Mouse (Mus musculus) heart, embryonic 15.5 days (tissue): ENCODE data around the gene Ampd2. TPM values are rescaled to one million over a fixed set of nuclear protein-coding genes. Genes with fewer than 3 reads are reported as not detected.
A peak's percentile ranks its signal among the peaks of the same experiment; 100 is the strongest.

Experiments
- ATAC-seq: fragments of 200-750 bp; cut with Nextera tagmentation; replicated peaks from 2 replicates; pipeline ENCODE4 v1.8.0; 2017; ENCODE audit warnings: low read depth, moderate TSS enrichment; ENCODE audit not compliant: insufficient number of reproducible peaks, insufficient read depth, low FRiP score
- H3K27ac ChIP-seq: fragments of 300-500 bp; sonication (generic); 2 replicates; pipeline ENCODE4 v1.5.1; 2015; ENCODE audit warnings: mild to moderate bottlenecking, inconsistent platforms
- H3K27me3 ChIP-seq: fragments of 300-500 bp; sonication (generic); 2 replicates; pipeline ENCODE4 v1.6.1; 2015; ENCODE audit warnings: inconsistent platforms
- H3K36me3 ChIP-seq: fragments of 300-500 bp; sonication (generic); 2 replicates; pipeline ENCODE4 v1.6.1; 2015; ENCODE audit warnings: mild to moderate bottlenecking, inconsistent platforms
- H3K4me1 ChIP-seq: fragments of 300-500 bp; sonication (generic); replicated peaks from 2 replicates; pipeline ENCODE4 v1.6.1; 2015; ENCODE audit warnings: inconsistent platforms
- H3K4me2 ChIP-seq: fragments of 300-500 bp; sonication (generic); 2 replicates; pipeline ENCODE4 v1.6.1; 2015; ENCODE audit warnings: inconsistent platforms, mild to moderate bottlenecking, moderate library complexity
- H3K4me3 ChIP-seq: fragments of 300-500 bp; sonication (generic); 2 replicates; pipeline ENCODE4 v1.5.1; 2015; ENCODE audit warnings: mild to moderate bottlenecking, inconsistent platforms
- H3K9ac ChIP-seq: fragments of 300-500 bp; sonication (generic); 2 replicates; pipeline ENCODE4 v1.6.1; 2015; ENCODE audit warnings: mild to moderate bottlenecking, inconsistent platforms
- H3K9me3 ChIP-seq: fragments of 300-500 bp; sonication (generic); replicated peaks from 2 replicates; pipeline ENCODE4 v1.6.1; 2016; ENCODE audit warnings: inconsistent platforms
- WGBS: fragments of 180-500 bp; shearing (Covaris S2); methylation state at CpG from one replicate; pipeline ENCODE4 v1.1.7; 2015; ENCODE audit warnings: mixed read lengths; 5-methylcytosine and 5-hydroxymethylcytosine counted together
- polyA plus RNA-seq: library from polyadenylated mRNA; unstranded; fragments of >200 nt; fragmentation: Nextera tagmentation; extraction: Ambion mirVana; gene quantifications from 2 replicates; pipeline ENCODE4 v1.2.1, GENCODE M21; 2015

Ampd2 gene
- polyA plus RNA-seq, 1 experiment from 2014 or later, result 22.5 TPM

DNA sequence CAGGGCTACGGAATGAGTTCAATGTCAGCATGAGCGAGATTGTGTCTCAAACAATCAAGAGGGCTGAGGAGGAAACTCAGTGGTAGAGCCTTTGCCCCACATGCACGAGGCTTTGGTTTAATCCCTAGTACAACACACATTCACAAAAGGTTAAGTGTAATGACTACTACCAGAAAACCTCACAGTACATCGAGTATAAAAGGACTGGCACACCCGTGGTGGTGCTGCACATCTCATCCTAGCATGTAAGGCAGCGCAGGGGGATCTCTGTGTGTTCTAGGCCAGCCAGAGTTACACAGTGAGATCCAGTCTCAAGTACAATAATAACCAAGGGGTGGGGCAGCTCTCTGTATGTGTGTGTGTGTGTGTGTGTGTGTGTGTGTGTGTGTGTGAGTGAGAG, 31.0 kb upstream of the Ampd2 start:
- ATAC-seq, result no peak
- no peak overlapping the region for H3K4me3 ChIP-seq
- no peak overlapping the region for H3K9ac ChIP-seq
- WGBS, result 93% methylated on average over 6 of the region's 6 CpGs
- H3K36me3 ChIP-seq, result peaks cover 51% of the 10 kb centered on the region
- no peaks in the 10 kb centered on the region for H3K27me3 ChIP-seq
- H3K4me2 ChIP-seq, result no peak overlapping the region
- no peaks in the 10 kb centered on the region for H3K4me1 ChIP-seq
- H3K9me3 ChIP-seq, result no peaks in the 10 kb centered on the region
- no peak overlapping the region for H3K27ac ChIP-seq

DNA sequence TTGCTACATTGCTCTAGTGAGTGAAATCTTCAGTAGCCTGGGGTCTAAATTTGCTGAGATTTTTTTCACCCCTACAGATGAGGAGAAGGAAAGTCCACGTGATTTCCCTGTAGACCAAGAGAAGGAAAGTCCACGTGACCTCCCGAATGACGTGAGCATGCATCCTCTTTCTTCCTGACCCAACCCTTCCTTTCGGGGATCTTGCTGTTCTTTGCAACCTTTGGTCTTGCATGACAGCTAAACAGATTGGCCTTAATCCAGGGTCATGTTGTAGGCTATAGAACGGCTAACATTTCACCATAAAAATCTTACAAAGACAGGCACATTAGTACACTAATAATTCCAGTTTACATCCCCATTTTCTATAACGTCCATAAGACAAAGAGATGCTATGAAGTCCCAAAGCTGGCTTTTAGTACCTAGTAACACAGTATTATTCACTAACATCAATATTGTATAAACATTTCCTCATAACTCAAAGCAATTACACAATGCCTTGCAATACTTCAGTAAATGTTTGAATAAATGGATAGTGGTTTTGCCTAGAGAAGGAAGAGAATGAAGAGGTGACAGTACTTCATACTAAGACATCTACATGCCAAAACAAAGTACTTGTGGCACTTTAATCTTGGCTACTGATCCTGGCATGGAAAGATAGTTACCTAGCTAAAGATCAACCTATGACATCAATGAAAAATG, 27.3 kb upstream of the Ampd2 start:
- H3K27ac ChIP-seq, result no peak overlapping the region
- no peak overlapping the region for H3K4me3 ChIP-seq
- no peaks in the 10 kb centered on the region for H3K4me1 ChIP-seq
- H3K9me3 ChIP-seq, result no peaks in the 10 kb centered on the region
- no peak overlapping the region for H3K9ac ChIP-seq
- H3K4me2 ChIP-seq, result no peak overlapping the region
- ATAC-seq, result no peak
- H3K36me3 ChIP-seq, result peaks cover 66% of the 10 kb centered on the region
- 82% methylated on average over 7 of the region's 7 CpGs for WGBS
- H3K27me3 ChIP-seq, result no peaks in the 10 kb centered on the region

DNA sequence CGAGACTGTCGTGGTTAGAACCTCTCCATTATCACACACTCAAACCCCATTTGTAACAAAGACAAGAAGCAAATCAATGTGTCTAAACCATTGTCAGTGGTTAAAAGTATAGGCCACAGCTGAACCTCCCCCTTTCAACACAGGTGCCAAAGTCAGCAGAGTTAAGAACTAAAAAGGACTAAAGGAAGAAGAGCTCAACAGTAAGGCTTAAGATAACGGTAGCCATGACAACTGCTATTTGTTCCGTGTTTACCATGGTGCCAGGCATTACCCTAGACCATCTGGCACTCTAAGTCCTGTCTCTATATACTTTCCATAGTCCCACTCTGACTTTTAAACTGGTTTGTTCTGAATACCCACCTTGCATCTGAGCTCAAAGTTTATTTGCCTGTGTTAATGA, 26.2 kb upstream of the Ampd2 start:
- 69% methylated on average over 4 of the region's 4 CpGs for WGBS
- Histone ChIP-seq H3K27ac (no peak overlapping the region), H3K4me3 (no peak overlapping the region), H3K4me2 (no peak overlapping the region), H3K36me3 (peaks cover 69% of the 10 kb centered on the region), H3K9me3 (no peaks in the 10 kb centered on the region), H3K4me1 (no peaks in the 10 kb centered on the region), H3K27me3 (no peaks in the 10 kb centered on the region), H3K9ac (no peak overlapping the region)
- ATAC-seq, result no peak

DNA sequence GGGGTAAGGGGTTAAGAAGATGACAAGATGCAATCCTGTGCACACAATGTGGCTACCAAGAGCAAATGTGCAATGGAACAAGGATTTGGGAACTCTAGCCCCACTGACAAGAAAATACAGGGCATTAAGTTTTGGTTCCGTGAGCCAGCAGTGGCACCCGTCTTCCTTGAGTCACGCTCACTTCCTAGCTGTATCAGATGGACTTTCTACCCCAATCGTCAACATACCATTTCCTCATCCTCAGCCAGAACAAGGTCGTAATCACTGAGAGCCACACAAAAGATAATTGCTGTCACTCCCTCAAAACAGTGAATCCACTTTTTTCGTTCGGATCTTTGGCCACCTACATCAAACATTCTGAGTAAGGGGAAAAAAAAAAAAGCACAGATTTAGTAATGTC, 25.8 kb upstream of the Ampd2 start:
- no peak overlapping the region for H3K4me3 ChIP-seq
- no peak for ATAC-seq
- H3K27me3 ChIP-seq, result no peaks in the 10 kb centered on the region
- H3K4me2 ChIP-seq, result no peak overlapping the region
- H3K9ac ChIP-seq, result no peak overlapping the region
- no peak overlapping the region for H3K27ac ChIP-seq
- 68% methylated on average over 7 of the region's 7 CpGs for whole genome bisulfite sequencing
- H3K9me3 ChIP-seq, result no peaks in the 10 kb centered on the region
- no peaks in the 10 kb centered on the region for H3K4me1 ChIP-seq
- peaks cover 66% of the 10 kb centered on the region for H3K36me3 ChIP-seq

DNA sequence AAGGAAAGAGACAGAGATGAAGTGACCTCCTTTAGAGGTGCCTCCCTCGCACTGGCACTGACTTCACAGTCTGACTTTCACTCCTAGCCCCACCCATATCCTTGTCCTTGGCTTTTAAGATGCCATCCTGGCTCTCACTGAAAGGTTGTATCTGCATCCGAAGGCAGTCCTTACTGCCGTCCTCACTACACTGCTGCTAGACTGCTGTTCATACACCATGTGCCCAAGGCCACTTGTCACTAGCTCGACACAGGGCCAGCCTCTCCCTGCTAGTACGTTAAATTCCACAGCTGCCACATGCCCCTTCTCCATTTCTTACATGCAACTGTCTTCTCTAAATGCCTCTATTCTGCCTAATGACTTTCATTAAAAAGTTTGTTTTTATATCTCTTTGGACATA, 24.9 kb upstream of the Ampd2 start:
- Histone ChIP-seq H3K27ac (no peak overlapping the region), H3K9me3 (no peaks in the 10 kb centered on the region), H3K4me1 (peaks cover 1% of the 10 kb centered on the region), H3K4me2 (no peak overlapping the region), H3K9ac (no peak overlapping the region), H3K4me3 (no peak overlapping the region), H3K36me3 (peaks cover 64% of the 10 kb centered on the region), H3K27me3 (no peaks in the 10 kb centered on the region)
- no peak for ATAC-seq
- 82% methylated on average over 5 of the region's 5 CpGs for WGBS

DNA sequence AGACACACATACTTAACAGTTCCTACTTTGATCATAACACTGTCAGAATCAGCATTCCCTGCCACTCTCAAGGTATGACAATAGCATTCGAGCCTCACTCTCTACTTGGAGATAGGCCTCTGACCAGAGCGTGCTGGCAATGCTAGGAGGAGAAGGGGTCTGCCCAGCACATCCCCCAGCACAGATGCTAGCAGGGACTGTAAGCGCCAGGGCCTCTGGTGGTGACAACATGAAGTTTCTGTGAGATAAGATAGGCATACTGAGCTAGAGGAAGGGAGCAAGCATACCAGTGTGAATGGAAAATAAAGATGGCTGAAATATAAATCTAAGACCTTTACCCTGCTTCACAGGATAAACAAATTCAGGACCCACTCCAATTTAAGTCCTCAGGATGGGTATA, 18.8 kb upstream of the Ampd2 start:
- H3K4me2 ChIP-seq, result no peak overlapping the region
- H3K27ac ChIP-seq, result peak overlapping the region; percentile 34
- no peak overlapping the region for H3K4me3 ChIP-seq
- no peaks in the 10 kb centered on the region for H3K27me3 ChIP-seq
- H3K9me3 ChIP-seq, result no peaks in the 10 kb centered on the region
- H3K36me3 ChIP-seq, result peaks cover 31% of the 10 kb centered on the region
- peak; percentile 69; the same call in 1 of the 2 replicates for ATAC-seq
- 30% methylated on average over 3 of the region's 3 CpGs for WGBS
- no peak overlapping the region for H3K9ac ChIP-seq
- H3K4me1 ChIP-seq, result peaks cover 12% of the 10 kb centered on the region

DNA sequence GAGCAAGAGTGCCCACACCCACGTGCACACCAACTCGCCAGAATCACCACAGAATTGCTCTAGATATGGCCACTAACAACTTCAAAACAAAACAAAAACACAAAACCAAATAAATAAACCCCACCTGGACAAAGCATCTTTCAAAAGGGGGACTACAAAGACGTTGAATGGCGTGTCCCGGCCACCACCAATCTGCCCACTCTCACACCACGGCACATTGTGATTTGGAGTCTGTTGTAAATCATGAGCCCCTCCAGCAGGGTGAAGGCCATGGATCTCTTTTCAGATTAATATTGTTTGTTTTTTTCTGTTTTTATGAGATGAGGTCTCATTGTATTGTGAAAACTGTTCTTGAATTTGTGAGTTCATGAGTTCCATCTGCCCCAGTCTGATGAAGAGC, 15.6 kb upstream of the Ampd2 start:
- H3K27ac ChIP-seq, result no peak overlapping the region
- peaks cover 4% of the 10 kb centered on the region for H3K36me3 ChIP-seq
- ATAC-seq, result no peak
- H3K9me3 ChIP-seq, result no peaks in the 10 kb centered on the region
- H3K4me2 ChIP-seq, result no peak overlapping the region
- H3K4me1 ChIP-seq, result peaks cover 12% of the 10 kb centered on the region
- H3K27me3 ChIP-seq, result no peaks in the 10 kb centered on the region
- 85% methylated on average over 6 of the region's 6 CpGs for WGBS
- H3K9ac ChIP-seq, result no peak overlapping the region
- H3K4me3 ChIP-seq, result no peak overlapping the region

DNA sequence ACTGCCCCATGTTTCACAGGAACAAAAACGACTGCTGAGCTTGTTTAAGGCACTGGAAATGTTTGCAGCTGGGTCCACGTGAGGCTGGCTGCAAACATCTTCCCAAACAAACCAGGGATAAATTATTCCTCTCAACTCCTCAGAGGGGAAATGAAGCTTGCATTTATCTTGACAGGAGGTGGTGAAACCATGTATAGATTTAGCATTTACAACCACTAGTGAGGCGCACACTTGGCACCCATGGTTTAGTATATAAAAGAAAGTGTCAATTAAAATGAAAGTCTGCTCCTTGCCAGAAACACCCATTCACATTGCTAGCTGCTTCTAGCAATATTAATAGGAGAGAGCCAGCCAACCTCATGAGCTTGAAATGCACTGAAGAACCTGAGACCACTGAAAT, 15.1 kb upstream of the Ampd2 start:
- no peak overlapping the region for H3K4me3 ChIP-seq
- H3K4me1 ChIP-seq, result peaks cover 15% of the 10 kb centered on the region
- 44% methylated on average over 3 of the region's 3 CpGs for WGBS
- no peak overlapping the region for H3K4me2 ChIP-seq
- H3K9ac ChIP-seq, result no peak overlapping the region
- no peaks in the 10 kb centered on the region for H3K9me3 ChIP-seq
- no peak for ATAC-seq
- H3K27ac ChIP-seq, result no peak overlapping the region
- H3K27me3 ChIP-seq, result no peaks in the 10 kb centered on the region
- peaks cover 4% of the 10 kb centered on the region for H3K36me3 ChIP-seq

DNA sequence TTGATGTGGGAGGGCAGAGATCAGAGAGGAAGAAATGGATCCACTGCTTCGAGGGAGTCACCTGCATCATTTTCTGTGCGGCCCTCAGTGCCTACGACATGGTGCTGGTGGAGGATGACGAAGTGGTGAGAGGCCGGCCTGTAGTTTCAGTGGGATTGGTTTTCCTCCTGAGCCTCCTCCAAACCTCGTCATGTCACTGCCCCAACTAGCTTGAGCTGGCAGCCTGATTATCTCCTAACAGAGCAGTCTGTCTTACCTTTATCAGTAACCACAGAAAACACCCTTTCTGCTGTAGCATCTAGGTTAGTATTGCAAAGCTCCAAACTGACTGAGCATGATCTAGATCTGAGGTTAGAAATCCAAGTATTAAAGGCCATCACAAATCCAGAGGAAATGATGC, 11.9 kb upstream of the Ampd2 start:
- Histone ChIP-seq H3K36me3 (no peaks in the 10 kb centered on the region), H3K4me3 (no peak overlapping the region), H3K9ac (no peak overlapping the region), H3K27ac (no peak overlapping the region), H3K9me3 (no peaks in the 10 kb centered on the region), H3K27me3 (no peaks in the 10 kb centered on the region), H3K4me1 (peaks cover 10% of the 10 kb centered on the region; the same call in 1 of the 2 replicates), H3K4me2 (no peak overlapping the region)
- WGBS, result 61% methylated on average over 6 of the region's 6 CpGs
- no peak for ATAC-seq

DNA sequence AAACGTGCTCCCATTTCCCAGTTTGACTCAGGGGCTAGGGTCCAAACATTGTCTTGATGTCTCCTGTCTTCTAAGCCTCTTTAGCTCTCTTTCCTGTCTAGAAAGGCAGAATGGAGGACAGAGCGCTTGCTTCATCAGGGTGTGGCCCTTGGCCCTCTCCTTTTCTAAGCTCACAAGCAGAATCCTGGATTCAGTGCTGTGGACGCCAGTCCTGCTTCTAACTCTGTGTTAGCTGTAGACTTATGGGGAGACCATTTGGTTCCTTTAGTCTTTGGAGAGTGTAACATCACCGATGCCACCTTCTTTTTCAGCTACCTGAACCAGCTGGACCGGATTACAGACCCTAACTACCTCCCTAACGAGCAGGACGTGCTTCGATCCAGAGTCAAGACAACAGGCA, 11.2 kb upstream of the Ampd2 start:
- no peak for ATAC-seq
- H3K4me2 ChIP-seq, result no peak overlapping the region
- H3K9me3 ChIP-seq, result no peaks in the 10 kb centered on the region
- no peak overlapping the region for H3K27ac ChIP-seq
- no peaks in the 10 kb centered on the region for H3K27me3 ChIP-seq
- H3K4me1 ChIP-seq, result peaks cover 10% of the 10 kb centered on the region; the same call in 1 of the 2 replicates
- H3K4me3 ChIP-seq, result no peak overlapping the region
- H3K36me3 ChIP-seq, result no peaks in the 10 kb centered on the region
- WGBS, result 88% methylated on average over 8 of the region's 8 CpGs
- no peak overlapping the region for H3K9ac ChIP-seq

DNA sequence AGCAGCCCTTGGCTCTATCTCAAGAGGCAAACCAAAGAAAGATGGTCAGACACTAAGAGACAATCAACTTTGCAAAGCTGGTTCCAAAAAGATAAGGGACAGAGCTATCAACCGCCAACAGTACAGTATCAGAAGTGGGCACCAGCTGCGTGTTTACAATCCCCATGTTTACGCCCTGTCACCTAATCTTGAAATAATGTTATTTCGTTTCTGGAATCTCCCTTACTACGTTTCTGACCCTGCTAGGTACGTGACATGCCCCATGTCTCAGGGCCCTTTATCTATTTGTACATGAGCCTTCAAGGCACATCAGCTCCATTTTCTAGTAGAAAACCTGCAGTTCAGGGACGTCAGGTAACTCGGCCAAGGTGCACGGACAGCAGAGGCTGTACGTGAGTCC, 10.3 kb upstream of the Ampd2 start:
- no peak overlapping the region for H3K4me2 ChIP-seq
- peaks cover 10% of the 10 kb centered on the region; the same call in 1 of the 2 replicates for H3K4me1 ChIP-seq
- H3K36me3 ChIP-seq, result no peaks in the 10 kb centered on the region
- 57% methylated on average over 10 of the region's 10 CpGs for WGBS
- H3K27me3 ChIP-seq, result no peaks in the 10 kb centered on the region
- no peak overlapping the region for H3K9ac ChIP-seq
- H3K27ac ChIP-seq, result no peak overlapping the region
- no peak for ATAC-seq
- H3K9me3 ChIP-seq, result no peaks in the 10 kb centered on the region
- no peak overlapping the region for H3K4me3 ChIP-seq

DNA sequence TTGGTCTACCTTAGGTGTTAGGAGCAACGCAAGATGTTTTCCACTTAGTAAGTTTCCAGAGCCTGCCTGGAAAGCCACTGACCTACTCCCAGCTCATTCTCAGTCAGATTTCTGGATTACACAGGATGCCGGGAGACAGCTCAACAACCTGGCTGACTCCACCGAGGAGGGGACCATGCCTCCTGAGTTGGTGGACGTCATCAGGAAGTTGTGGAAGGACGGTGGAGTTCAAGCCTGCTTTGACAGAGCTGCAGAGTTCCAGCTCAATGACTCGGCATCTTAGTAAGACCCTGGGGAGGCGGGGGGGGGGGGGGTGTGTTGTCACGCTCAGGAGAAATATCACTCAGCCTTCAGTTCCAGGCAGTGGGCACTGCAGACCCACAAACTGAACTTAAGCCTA, 9.8 kb upstream of the Ampd2 start:
- Histone ChIP-seq H3K9me3 (no peaks in the 10 kb centered on the region), H3K36me3 (no peaks in the 10 kb centered on the region), H3K27ac (no peak overlapping the region), H3K4me1 (peaks cover 10% of the 10 kb centered on the region; the same call in 1 of the 2 replicates), H3K4me3 (no peak overlapping the region), H3K27me3 (no peaks in the 10 kb centered on the region), H3K4me2 (no peak overlapping the region), H3K9ac (no peak overlapping the region)
- no peak for ATAC-seq
- WGBS, result 39% methylated on average over 8 of the region's 8 CpGs
